Mouse (Mus musculus) cerebellum, postnatal 36 days (tissue): ENCODE measurements around the gene Ppa2.

ENCODE experiments used
- DNase-seq, 2 experiments: peaks; one replicate each; pipeline ENCODE4 v3.0.0; 2021 to 2022; ENCODE audit warnings: mixed read lengths in 2 of 2

Gene Ppa2

DNA sequence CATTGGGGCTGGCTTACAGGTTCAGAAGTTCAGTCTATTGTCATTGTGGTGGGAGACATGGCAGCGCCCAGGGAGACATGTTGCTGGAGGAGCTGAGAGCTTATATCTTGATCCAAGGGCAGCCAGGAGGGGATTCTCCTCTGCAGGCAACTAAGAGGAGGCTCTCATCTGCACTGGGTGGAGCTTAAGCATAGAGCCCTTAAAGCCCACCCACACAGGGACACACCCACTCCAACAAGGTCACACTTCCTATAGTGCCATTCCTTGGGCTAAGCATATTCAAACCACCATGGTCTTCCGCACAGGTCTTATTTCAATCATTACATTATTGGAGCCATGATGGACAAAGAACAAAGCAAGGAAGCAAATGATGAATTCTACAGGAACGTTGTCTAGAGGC is 95.7 kb downstream of the Ppa2 start:
- no peak for DNase-seq

DNA sequence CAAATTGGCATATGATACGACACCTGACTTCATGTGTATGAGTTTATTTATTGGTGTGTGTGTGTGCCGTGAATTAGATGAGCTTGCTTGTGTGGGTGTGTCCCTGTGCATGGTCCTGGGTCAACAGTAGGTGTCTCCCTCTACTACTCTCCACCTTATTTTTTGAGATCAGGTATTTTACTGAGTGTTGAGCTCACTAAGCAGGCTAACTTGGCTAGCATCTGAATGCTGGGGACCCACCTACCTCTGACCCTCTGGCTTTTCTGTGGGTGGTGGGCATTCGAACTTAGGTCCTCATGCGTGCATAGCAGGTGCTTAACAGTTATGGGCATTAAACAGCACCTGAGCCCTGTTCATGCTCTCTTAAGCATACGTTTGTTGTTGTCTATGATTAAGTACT is 96.3 kb downstream of the Ppa2 start:
- DNase-seq: no peak

DNA sequence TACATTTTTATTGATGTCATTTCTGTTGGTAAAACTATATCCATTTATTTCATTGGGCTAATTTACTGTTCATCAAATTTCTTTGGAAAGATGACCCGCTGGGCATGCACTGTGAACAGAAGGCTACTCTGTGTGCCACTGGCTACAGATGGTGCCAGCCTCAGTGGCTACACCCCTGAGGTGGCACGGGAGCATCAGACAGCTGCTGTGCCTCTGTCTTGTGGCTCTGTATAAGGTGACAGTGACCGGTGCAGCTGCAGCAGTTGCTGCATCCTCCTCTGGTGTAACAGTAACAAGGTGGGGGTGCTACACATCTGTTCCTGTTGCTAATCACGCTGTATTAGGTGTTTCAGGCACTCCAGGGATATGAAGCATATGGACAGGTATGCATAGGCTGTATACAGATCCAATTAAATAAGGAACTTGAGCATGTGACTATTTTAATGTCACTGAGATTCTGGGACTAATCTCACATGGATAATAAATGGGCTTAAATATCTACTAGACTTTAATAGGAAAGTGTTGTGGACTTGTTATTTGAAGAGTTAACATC is 101.3 kb downstream of the Ppa2 start:
- DNase-seq: no peak

DNA sequence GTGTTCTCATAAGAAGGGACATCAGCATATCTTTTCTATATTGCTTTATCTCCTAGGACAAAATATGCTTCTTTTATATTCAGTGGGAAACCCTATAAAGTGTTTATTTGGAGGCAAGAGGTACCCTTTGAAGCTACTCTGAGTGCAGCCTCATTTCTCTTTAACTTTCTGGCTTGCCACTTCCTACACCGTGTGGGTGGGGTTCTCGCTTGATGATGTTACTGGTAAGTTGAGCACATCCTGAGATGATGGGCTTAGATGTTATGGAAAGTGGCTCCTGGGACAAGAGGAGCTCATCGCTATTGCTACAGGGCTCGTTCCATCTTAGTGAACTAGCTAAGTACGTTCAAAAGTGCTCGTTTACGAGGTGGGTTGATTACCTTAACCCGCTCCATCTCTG is 101.9 kb downstream of the Ppa2 start:
- DNase-seq: no peak

DNA sequence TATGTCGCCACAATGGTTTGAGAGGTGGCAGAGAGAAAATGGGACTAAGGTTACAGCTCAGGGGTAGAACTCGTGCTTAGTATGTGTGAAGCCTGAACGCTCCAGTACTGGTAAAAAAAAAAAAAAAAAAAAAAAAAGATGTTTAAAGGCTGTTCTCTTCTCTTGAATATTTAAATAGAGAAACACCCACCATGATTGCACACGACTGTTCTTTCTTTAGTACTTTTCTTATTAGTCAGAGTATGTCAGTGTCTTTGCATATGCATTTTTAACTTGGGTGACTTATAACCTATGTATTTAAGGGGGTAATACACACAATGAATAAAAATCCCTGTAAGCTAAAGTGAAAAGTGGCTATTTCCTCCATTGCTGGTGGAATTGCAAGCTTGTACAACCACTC is 104.8 kb downstream of the Ppa2 start:
- no peak for DNase-seq

DNA sequence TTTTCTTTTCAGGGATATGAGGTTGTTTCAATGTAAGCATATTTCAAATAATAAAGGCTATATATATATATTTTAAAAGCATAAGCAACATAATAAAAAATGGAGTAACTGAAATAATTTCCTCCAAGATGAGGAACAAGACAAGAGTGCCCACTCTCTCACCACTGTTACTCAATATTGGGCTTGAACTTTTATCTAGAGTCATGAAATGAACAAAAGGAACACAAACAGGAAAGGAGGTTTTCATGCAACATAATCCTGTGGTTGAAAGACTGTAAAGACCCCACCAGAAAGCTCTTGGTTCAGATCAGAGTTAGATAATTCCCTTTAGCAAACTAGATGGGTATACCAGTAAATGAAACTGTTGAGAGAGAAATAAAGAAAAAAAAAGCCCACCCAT is 113.2 kb downstream of the Ppa2 start:
- DNase-seq: no peak
